Mouse (Mus musculus) MEL (cell line): Measurements from ENCODE around the gene Krtap27-1. TPM values are rescaled to one million over a fixed set of nuclear protein-coding genes. Genes with fewer than 3 reads are reported as not detected.

Experiments
- DNase-seq: peaks from one replicate; pipeline ENCODE4 v3.0.0; 2011; ENCODE audit warnings: low read depth, low spot score
- H3K27ac ChIP-seq: 2 replicates; pipeline ENCODE4 v1.5.1; 2012; ENCODE audit warnings: low read depth, mild to moderate bottlenecking, control low read depth, low read length, moderate library complexity; ENCODE audit not compliant: control insufficient read depth
- H3K27me3 ChIP-seq, 2 experiments: fragments of 150-350 bp in 1 of 2; sonication (generic) in 1 of 2; 2 replicates each; pipeline ENCODE4 v1.6.1; 2012; ENCODE audit warnings: low read length in 2 of 2, mild to moderate bottlenecking in 2 of 2, improper control_type of control experiment in 1 of 2, moderate library complexity in 1 of 2; ENCODE audit not compliant: insufficient read depth in 2 of 2, control insufficient read depth in 1 of 2
- H3K36me3 ChIP-seq, 2 experiments: 2 replicates each; pipeline ENCODE4 v1.6.1; 2012 to 2014; ENCODE audit warnings: low read length in 2 of 2, improper control_type of control experiment in 1 of 2, inconsistent platforms in 1 of 2, mild to moderate bottlenecking in 1 of 2; ENCODE audit not compliant: insufficient read depth in 2 of 2, control insufficient read depth in 1 of 2
- H3K4me1 ChIP-seq, 2 experiments: fragments of 150-350 bp in 1 of 2; sonication (generic) in 1 of 2; 2 replicates each; pipeline ENCODE4 v1.6.1; 2012; ENCODE audit warnings: low read length in 2 of 2, improper control_type of control experiment in 1 of 2, mild to moderate bottlenecking in 1 of 2; ENCODE audit not compliant: insufficient read depth in 2 of 2, control insufficient read depth in 1 of 2
- H3K4me3 ChIP-seq, 2 experiments: fragments of 150-350 bp in 1 of 2; sonication (generic) in 1 of 2; 2 replicates each; pipeline ENCODE4 v1.5.1; 2012; ENCODE audit warnings: low read depth in 2 of 2, low read length in 2 of 2, mild to moderate bottlenecking in 2 of 2, moderate library complexity in 2 of 2, control low read depth in 1 of 2, improper control_type of control experiment in 1 of 2; ENCODE audit not compliant: control insufficient read depth in 1 of 2, insufficient read depth in 1 of 2
- H3K79me2 ChIP-seq: 2 replicates; pipeline ENCODE4 v1.6.1; 2012; ENCODE audit warnings: mild to moderate bottlenecking, low read length, moderate library complexity; ENCODE audit not compliant: control insufficient read depth, poor library complexity, insufficient read depth
- H3K9ac ChIP-seq: 2 replicates; pipeline ENCODE4 v1.6.1; 2012; ENCODE audit warnings: low read depth, mild to moderate bottlenecking, control low read depth, low read length, moderate library complexity; ENCODE audit not compliant: control insufficient read depth, poor library complexity, severe bottlenecking
- H3K9me3 ChIP-seq: fragments of 150-350 bp; sonication (generic); replicated peaks from 2 replicates; pipeline ENCODE4 v1.6.1; 2012; ENCODE audit warnings: mild to moderate bottlenecking, low read length, improper control_type of control experiment, moderate library complexity; ENCODE audit not compliant: insufficient read depth
- CHD1 ChIP-seq: IDR thresholded peaks from 2 replicates; pipeline ENCODE4 v1.6.1; 2012; ENCODE audit warnings: low read depth, mild to moderate bottlenecking, inconsistent platforms, low read length, improper control_type of control experiment
- CTCF ChIP-seq, 3 experiments: IDR thresholded peaks in 2 of 3; conservative IDR thresholded peaks in 1 of 3; 2 replicates each; pipeline ENCODE4 v1.5.1; 2011 to 2012; ENCODE audit warnings: low read length in 3 of 3, low read depth in 2 of 3, mild to moderate bottlenecking in 2 of 3, improper control_type of control experiment in 1 of 3, inconsistent platforms in 1 of 3, mixed read lengths in 1 of 3, moderate library complexity in 1 of 3; ENCODE audit not compliant: control insufficient read depth in 1 of 3, insufficient read depth in 1 of 3, poor library complexity in 1 of 3, severe bottlenecking in 1 of 3
- E2F4 ChIP-seq: IDR thresholded peaks from 2 replicates; pipeline ENCODE4 v1.6.1; 2011; ENCODE audit warnings: low read depth, low read length, improper control_type of control experiment, borderline replicate concordance
- ELF1 ChIP-seq: IDR thresholded peaks from 2 replicates; pipeline ENCODE4 v1.6.1; 2014; ENCODE audit warnings: low read depth, mild to moderate bottlenecking, inconsistent platforms, low read length, improper control_type of control experiment, moderate library complexity
- EP300 ChIP-seq, 2 experiments: IDR thresholded peaks; 2 replicates each; pipeline ENCODE4 v1.6.1; 2011; ENCODE audit warnings: improper control_type of control experiment in 2 of 2, low read length in 2 of 2, low read depth in 1 of 2, mild to moderate bottlenecking in 1 of 2
- ETS1 ChIP-seq: IDR thresholded peaks from 2 replicates; pipeline ENCODE4 v1.6.1; 2012; ENCODE audit warnings: low read depth, mild to moderate bottlenecking, inconsistent platforms, low read length, improper control_type of control experiment, moderate library complexity
- GABPA ChIP-seq: IDR thresholded peaks from 2 replicates; pipeline ENCODE4 v1.6.1; 2012; ENCODE audit warnings: low read depth, mild to moderate bottlenecking, inconsistent platforms, low read length, improper control_type of control experiment, moderate library complexity
- GATA1 ChIP-seq: IDR thresholded peaks from 2 replicates; pipeline ENCODE4 v1.6.1; 2011; ENCODE audit warnings: low read depth, low read length, improper control_type of control experiment
- HCFC1 ChIP-seq: IDR thresholded peaks from 2 replicates; pipeline ENCODE4 v1.6.1; 2012; ENCODE audit warnings: low read depth, mild to moderate bottlenecking, inconsistent platforms, low read length, improper control_type of control experiment, moderate library complexity
- JUND ChIP-seq: IDR thresholded peaks from 2 replicates; pipeline ENCODE4 v1.6.1; 2011; ENCODE audit warnings: low read depth, mild to moderate bottlenecking, improper control_type of control experiment, low read length
- KAT2A ChIP-seq: conservative IDR thresholded peaks from 2 replicates; pipeline ENCODE4 v1.6.1; 2012; ENCODE audit warnings: low read depth, low read length, improper control_type of control experiment, inconsistent platforms
- MAFK ChIP-seq: IDR thresholded peaks from 2 replicates; pipeline ENCODE4 v1.6.1; 2011; ENCODE audit warnings: low read depth, mild to moderate bottlenecking, low read length, improper control_type of control experiment, borderline replicate concordance
- MAX ChIP-seq: IDR thresholded peaks from 2 replicates; pipeline ENCODE4 v1.6.1; 2011; ENCODE audit warnings: low read length, improper control_type of control experiment
- MAZ ChIP-seq: IDR thresholded peaks from 2 replicates; pipeline ENCODE4 v1.6.1; 2012; ENCODE audit warnings: low read depth, mild to moderate bottlenecking, inconsistent platforms, low read length, improper control_type of control experiment
- MEF2A ChIP-seq: IDR thresholded peaks from 2 replicates; pipeline ENCODE4 v1.6.1; 2014; ENCODE audit warnings: low read depth, mild to moderate bottlenecking, inconsistent platforms, low read length, improper control_type of control experiment; ENCODE audit not compliant: poor library complexity, insufficient replicate concordance, severe bottlenecking; ENCODE audit errors: extremely low read depth
- MXI1 ChIP-seq: IDR thresholded peaks from 2 replicates; pipeline ENCODE4 v1.6.1; 2011; ENCODE audit warnings: mild to moderate bottlenecking, low read depth, low read length, improper control_type of control experiment
- MYB ChIP-seq: IDR thresholded peaks from 2 replicates; pipeline ENCODE4 v1.6.1; 2011; ENCODE audit warnings: mild to moderate bottlenecking, low read depth, low read length, improper control_type of control experiment
- MYC ChIP-seq: IDR thresholded peaks from 2 replicates; pipeline ENCODE4 v1.6.1; 2011; ENCODE audit warnings: low read depth, mild to moderate bottlenecking, low read length, improper control_type of control experiment, moderate library complexity
- NELFE ChIP-seq: IDR thresholded peaks from 2 replicates; pipeline ENCODE4 v1.6.1; 2011; ENCODE audit warnings: low read depth, low read length, improper control_type of control experiment
- NRF1 ChIP-seq: IDR thresholded peaks from 2 replicates; pipeline ENCODE4 v1.6.1; 2014; ENCODE audit warnings: low read depth, mild to moderate bottlenecking, inconsistent platforms, low read length, improper control_type of control experiment, moderate library complexity; ENCODE audit not compliant: poor library complexity, insufficient read depth, severe bottlenecking
- POLR2AphosphoS2 ChIP-seq: IDR thresholded peaks from 2 replicates; pipeline ENCODE4 v1.6.1; 2011; ENCODE audit warnings: low read length, improper control_type of control experiment
- RCOR1 ChIP-seq: IDR thresholded peaks from 2 replicates; pipeline ENCODE4 v1.6.1; 2012; ENCODE audit warnings: low read depth, mild to moderate bottlenecking, inconsistent platforms, low read length, improper control_type of control experiment
- SIN3A ChIP-seq: IDR thresholded peaks from 2 replicates; pipeline ENCODE4 v1.6.1; 2012; ENCODE audit warnings: low read length, improper control_type of control experiment, inconsistent platforms
- TAL1 ChIP-seq: IDR thresholded peaks from 2 replicates; pipeline ENCODE4 v1.6.1; 2012; ENCODE audit warnings: mild to moderate bottlenecking, inconsistent platforms, low read length, moderate library complexity, mixed read lengths
- USF1 ChIP-seq: IDR thresholded peaks from 2 replicates; pipeline ENCODE4 v1.6.1; 2014; ENCODE audit warnings: low read depth, mild to moderate bottlenecking, inconsistent platforms, low read length, improper control_type of control experiment, moderate library complexity
- USF2 ChIP-seq, 2 experiments: IDR thresholded peaks; 2 replicates each; pipeline ENCODE4 v1.6.1; 2011 to 2012; ENCODE audit warnings: improper control_type of control experiment in 2 of 2, low read length in 2 of 2, borderline replicate concordance in 1 of 2, inconsistent platforms in 1 of 2, low read depth in 1 of 2, mild to moderate bottlenecking in 1 of 2; ENCODE audit not compliant: insufficient read depth in 1 of 2
- ZKSCAN1 ChIP-seq: IDR thresholded peaks from 2 replicates; pipeline ENCODE4 v1.6.1; 2012; ENCODE audit warnings: low read depth, mild to moderate bottlenecking, inconsistent platforms, low read length, improper control_type of control experiment, moderate library complexity
- polyA plus RNA-seq, 2 experiments: library from polyadenylated mRNA; stranded (reverse) in 1 of 2; unstranded in 1 of 2; fragments of >175 nt in 1 of 2; fragments of >200 nt in 1 of 2; gene quantifications; 2 replicates each; pipeline versions ENCODE4 v1.2.1 to v1.2.4; 2012; ENCODE audit warnings: low replicate concordance in 2 of 2, low read depth in 1 of 2; ENCODE audit not compliant: insufficient read length in 2 of 2, insufficient read depth in 1 of 2, missing spikeins in 1 of 2
- total RNA-seq: library from RNA; depleted of rRNA; stranded (reverse); fragments of 300-350 nt; gene quantifications from 2 replicates; pipeline ENCODE4 v1.2.3, GENCODE M21; 2012

Gene Krtap27-1
- total and polyA plus RNA-seq, 3 experiments: not detected

- Histone ChIP-seq H3K36me3 (no peaks in the 10 kb centered on the region), H3K9me3 (no peaks in the 10 kb centered on the region)
- no peak for DNase-seq
Observed at GRCm38 (mm10) chr16:88640053-88640452, 31.4 kb downstream of the Krtap27-1 start.

GRCm38 (mm10) chr16:88635142-88635541, 36.3 kb downstream of the Krtap27-1 start:
- no peaks in the 10 kb centered on the region for H3K4me1 ChIP-seq
- no peaks in the 10 kb centered on the region for H3K27me3 ChIP-seq
- no peak overlapping the region for H3K4me3 ChIP-seq
- H3K79me2 ChIP-seq: no peaks in the 10 kb centered on the region
- no peak overlapping the region for H3K9ac ChIP-seq
- no peaks in the 10 kb centered on the region for H3K36me3 ChIP-seq
- H3K9me3 ChIP-seq: no peaks in the 10 kb centered on the region
- DNase-seq: no peak
- no peak overlapping the region for H3K27ac ChIP-seq
- TF ChIP-seq ZKSCAN1: no peak
- no peak for TF ChIP-seq MYC
- no peak for TF ChIP-seq RCOR1
- TF ChIP-seq ELF1: no peak
- no peak for TF ChIP-seq KAT2A
- TF ChIP-seq CTCF (IDR thresholded peaks at IDR 0.05 in 2 of 3, conservative IDR thresholded peaks at IDR 0.05 in 1 of 3; ENCODE audit: control insufficient read depth in 1 of 3, insufficient read depth in 1 of 3, low read depth in 2 of 3, low read length in 3 of 3, poor library complexity in 1 of 3, severe bottlenecking in 1 of 3): no peak
- TF ChIP-seq POLR2AphosphoS2: no peak
- no peak for TF ChIP-seq MXI1
- TF ChIP-seq CHD1: no peak
- no peak for TF ChIP-seq E2F4
- no peak for TF ChIP-seq MAFK
- no peak for TF ChIP-seq MAX
- no peak for TF ChIP-seq EP300 (IDR thresholded peaks at IDR 0.05; ENCODE audit: low read depth in 1 of 2, low read length in 2 of 2)
- TF ChIP-seq NELFE: no peak
- TF ChIP-seq GABPA: no peak
- TF ChIP-seq USF1: no peak
- TF ChIP-seq MYB: no peak

More at GRCm38 (mm10) chr16:88640053-88640452, 31.4 kb downstream of the Krtap27-1 start:
- H3K27me3 ChIP-seq: no peaks in the 10 kb centered on the region
- H3K9ac ChIP-seq: no peak overlapping the region
- H3K4me3 ChIP-seq: no peak overlapping the region
- H3K27ac ChIP-seq: no peak overlapping the region
- no peak for TF ChIP-seq MAFK
- TF ChIP-seq E2F4: no peak
- TF ChIP-seq CTCF (IDR thresholded peaks at IDR 0.05 in 2 of 3, conservative IDR thresholded peaks at IDR 0.05 in 1 of 3; ENCODE audit: control insufficient read depth in 1 of 3, insufficient read depth in 1 of 3, low read depth in 2 of 3, low read length in 3 of 3, poor library complexity in 1 of 3, severe bottlenecking in 1 of 3): no peak
- TF ChIP-seq HCFC1: no peak
- no peak for TF ChIP-seq SIN3A
- no peak for TF ChIP-seq USF2 (IDR thresholded peaks at IDR 0.05; ENCODE audit: borderline replicate concordance in 1 of 2, insufficient read depth in 1 of 2, low read depth in 1 of 2, low read length in 2 of 2)
- no peak for TF ChIP-seq NRF1
- no peak for TF ChIP-seq MEF2A
- no peak for TF ChIP-seq ETS1
- no peak for TF ChIP-seq JUND
- TF ChIP-seq GATA1: no peak
- TF ChIP-seq MAZ: no peak
- no peak for TF ChIP-seq TAL1
- H3K4me1 ChIP-seq: no peaks in the 10 kb centered on the region
- no peaks in the 10 kb centered on the region for H3K79me2 ChIP-seq
